Mouse (Mus musculus): ENCODE results near the gene Zfyve9. TPM values are rescaled to one million over a fixed set of nuclear protein-coding genes. Genes with fewer than 3 reads are reported as not detected.

Zfyve9 gene
- total RNA-seq, 2 experiments from 2014 or later: 27.1 to 28.0 TPM

DNA sequence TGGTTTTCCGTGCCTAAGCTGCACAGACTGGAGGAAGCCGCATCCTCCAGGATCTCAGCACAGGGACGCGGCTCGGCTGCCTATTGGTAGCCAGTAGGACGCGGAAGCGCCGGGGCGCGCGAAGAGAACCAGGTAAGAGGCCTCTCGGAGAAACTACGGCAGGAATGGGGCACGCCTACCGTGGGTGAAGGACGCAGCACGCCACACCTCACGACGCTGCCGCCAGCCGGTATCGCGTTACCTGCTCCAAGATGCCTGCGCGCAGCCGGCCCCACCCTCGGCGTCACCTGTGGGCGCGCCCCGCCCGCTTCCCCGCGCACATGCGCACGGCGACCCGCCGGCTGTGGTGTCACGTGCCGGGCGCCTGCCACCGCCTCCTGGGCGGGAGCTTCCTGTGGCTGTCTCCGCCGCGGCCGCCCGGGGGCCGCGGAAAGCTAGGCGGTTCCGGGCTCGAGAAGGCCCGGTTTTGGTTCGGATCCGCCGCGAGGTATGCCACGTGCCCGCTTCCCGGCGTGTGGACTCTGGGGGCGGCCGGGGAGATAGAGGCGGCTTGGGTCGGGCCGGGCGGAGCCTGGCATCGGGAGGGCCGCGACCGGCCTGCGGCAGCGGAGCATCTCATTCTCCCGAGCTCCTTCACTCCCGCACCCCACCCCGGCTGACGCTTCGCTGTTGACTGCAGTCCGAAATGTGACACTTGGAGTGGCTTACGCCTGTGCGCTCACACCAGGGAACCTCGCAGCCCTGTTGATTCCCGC, 160.8 kb downstream of the Zfyve9 start, which contains the start of gene Cc2d1b:
Gene Cc2d1b, plus strand, starts transcription at position 354 of the 755 bp plus-strand sequence.
- intact Hi-C loops (cut with DNase I): loop anchor here (2.0 to 5.0 kb wide), 2 partner anchors 41 to 277 kb away; partner anchors contain the start of genes Orc1 and Prpf38a
- peak; percentile 82 for DNase-seq (ENCODE audit: low spot score)

DNA sequence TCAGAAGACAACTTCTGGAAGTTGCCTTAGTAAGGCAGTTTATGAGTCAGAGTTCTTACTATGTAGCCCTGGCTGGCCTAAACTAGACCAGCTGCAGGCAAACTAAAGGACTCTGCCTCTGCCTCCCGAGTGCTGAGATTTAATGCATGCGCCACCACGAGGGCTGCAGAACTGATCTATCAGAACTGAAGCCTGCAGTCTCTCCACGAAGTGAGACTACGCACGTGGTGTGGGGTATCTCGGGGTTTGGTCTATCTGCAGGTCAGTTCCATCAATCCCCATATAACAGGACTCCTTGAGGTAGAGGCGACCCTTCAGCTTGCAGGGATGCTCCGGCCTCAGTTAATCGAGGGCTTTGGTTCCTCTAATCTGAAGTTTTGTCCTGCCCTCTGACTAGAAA, 161.4 kb downstream of the Zfyve9 start:
- no peak for DNase-seq (ENCODE audit: low spot score)
- intact Hi-C loops (cut with DNase I): loop anchor here (2.0 to 5.0 kb wide), 2 partner anchors 40 to 277 kb away; partner anchors contain the start of genes Orc1 and Prpf38a

DNA sequence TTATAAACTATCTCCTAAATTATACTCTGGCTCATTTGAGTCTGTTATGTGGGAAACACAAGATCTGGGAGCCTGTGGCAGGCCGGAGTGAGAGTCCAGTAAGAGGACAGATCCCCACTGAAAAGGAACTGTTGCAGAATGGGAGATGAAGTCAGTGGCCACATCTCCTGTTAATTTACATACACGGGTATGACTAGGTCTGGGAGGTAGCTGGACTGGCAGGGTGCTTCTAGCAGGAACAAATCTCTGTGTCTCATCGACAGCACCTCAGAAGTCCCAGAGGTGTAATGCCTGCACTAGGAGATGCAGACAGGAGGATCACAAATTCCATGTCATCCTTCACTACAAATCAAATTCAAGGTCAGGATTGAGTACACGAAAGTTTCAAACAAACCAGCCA, 162.0 kb downstream of the Zfyve9 start:
- intact Hi-C loops (cut with DNase I): loop anchor here (2.0 to 5.0 kb wide), 2 partner anchors 40 to 276 kb away; partner anchors contain the start of genes Orc1 and Prpf38a

DNA sequence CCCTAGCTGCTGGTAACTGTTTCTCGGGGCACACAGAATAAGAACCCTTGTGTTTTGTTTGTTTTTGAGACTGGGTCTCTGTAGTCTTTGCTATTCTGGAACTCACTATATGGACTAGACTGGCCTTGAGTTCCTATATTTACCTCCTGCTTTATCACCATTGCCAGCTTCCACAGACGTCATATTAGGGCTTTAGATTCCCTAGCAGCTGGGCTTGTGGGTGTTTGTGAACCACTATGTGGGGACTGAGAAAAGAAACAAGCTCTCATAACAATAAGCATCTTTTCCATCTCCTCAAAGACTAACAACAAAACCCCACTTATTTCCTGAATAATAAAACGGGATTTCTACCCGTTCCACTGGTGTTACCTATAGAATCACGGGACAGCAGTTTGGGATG, 169.7 kb downstream of the Zfyve9 start:
- intact Hi-C loops (cut with DNase I): no loop called here

More for the DNA sequence above, 162.0 kb downstream of the Zfyve9 start:
- DNase-seq (ENCODE audit: low spot score): no peak

DNA sequence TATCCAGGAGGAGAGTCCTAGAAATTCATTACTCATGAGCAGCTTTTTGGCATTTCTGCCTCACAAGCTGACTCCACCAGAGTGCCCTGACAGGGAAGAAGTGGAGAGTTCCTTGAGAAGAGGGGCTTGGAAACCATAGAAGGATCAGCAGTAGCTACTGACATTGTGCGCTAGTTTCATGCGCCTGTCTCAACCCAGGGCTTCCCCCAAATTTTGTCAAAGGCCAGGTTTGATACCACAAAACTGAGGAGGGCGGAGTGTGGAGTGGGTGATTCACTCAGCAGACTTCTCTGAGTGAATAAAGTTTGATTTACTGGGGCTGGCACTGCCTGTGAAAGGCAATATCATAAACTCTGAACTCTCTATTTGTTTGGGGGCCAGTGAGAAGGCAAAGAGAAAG, 171.9 kb downstream of the Zfyve9 start:
- intact Hi-C loops (cut with DNase I): no loop called here
- DNase-seq (ENCODE audit: low spot score): no peak

More for the DNA sequence above, 169.7 kb downstream of the Zfyve9 start:
- no peak for DNase-seq (ENCODE audit: low spot score)

DNA sequence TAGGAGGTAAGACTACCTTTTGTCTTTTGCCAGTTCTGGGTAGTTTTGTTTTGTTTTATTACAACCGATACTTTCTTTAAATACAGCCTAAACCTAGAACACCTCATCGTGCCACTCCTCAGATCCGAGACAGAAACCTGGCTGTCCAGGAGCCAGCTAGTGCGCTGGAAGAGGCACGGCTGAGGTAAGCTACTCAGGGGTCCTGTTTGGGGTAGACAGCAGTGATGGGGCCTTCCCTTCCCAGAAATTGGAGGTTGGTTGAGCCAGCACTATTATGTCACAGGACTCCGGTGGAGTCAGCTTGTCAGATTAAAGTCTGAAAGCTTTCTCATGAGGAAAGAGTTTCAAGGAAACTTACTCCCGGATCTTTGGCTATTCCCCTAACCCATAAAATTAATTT, 178.7 kb downstream of the Zfyve9 start:
- intact Hi-C loops (cut with DNase I): no loop called here

DNA sequence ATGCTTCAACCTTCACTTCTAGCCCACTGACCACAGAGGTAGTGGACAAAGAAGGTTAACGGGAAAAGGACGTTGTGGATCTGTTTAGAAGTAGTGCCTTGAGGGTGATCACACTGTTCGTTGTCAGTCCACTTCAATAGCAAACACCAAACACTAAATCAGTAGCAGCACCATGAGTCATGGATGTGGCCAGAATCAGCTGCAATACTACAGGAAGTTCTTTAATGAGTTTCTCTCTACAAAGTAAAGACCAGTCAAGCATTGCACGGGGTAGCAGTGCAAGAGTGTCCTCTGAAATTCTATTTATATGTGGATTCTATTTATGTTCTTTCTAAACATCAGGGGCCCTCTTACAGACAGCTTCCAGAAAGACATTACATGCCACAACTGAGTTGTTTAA, 182.3 kb downstream of the Zfyve9 start:
- intact Hi-C loops (cut with DNase I): no loop called here
- no peak for DNase-seq (ENCODE audit: low spot score)

More for the DNA sequence above, 178.7 kb downstream of the Zfyve9 start:
- DNase-seq (ENCODE audit: low spot score): no peak

DNA sequence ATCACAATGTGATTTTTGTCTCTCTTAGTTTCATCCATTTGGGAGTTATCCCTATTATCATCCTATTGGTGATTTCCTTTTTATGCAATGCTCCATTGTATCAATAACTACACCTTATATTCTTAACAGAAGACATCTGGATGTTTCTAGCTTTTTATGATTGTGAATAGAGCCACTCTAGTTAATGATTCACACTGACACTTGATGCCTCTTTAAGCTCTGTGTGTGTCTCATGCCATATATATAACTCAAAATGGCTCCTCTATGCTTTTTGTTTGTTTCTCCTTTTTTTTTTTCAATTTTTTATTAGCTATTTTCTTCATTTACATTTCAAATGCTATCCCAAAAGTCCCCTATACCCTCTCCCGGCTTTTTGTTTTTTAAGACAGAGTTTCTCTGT, 184.8 kb downstream of the Zfyve9 start:
- no peak for DNase-seq (ENCODE audit: low spot score)
- intact Hi-C loops (cut with DNase I): no loop called here

DNA sequence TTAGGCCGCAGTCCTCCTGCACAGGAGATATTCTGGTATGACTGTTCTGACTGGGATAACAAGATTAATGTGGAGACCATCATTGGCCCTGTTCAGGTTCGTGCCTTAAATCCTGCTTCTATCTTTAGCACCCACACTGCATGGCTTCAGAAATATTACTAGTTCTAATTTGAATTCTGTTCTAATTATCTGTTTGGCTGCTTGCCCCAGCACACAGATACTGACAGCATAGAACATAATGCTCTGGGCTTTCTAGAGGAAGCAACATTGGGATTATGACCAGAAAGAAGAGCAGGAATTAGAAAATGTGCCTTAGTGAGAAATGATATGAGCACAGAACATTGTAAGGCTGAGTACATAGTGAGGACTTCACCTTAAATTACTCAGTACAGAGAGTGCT, 187.2 kb downstream of the Zfyve9 start:
- no peak for DNase-seq (ENCODE audit: low spot score)

More for the DNA sequence above, 187.2 kb downstream of the Zfyve9 start:
- intact Hi-C loops (cut with DNase I): no loop called here

Other genes starting within 250 kb of the Zfyve9 start
- 10 to 100 TPM; 18.0 to 19.6 TPM for gene Prpf38a, start 201.5 kb downstream of the Zfyve9 start, total RNA-seq (2021)
- under 1 TPM in 1 of 2 experiments, not detected in 1; 0.21 TPM for gene Orc1, start 201.4 kb downstream of the Zfyve9 start, total RNA-seq (2021)
- gene Cc2d1b, start 160.9 kb downstream of the Zfyve9 start, total RNA-seq (2021): 10 to 100 TPM; 14.5 to 15.2 TPM
- under 1 TPM; 0.20 to 0.49 TPM for gene 3110021N24Rik, start 61.1 kb downstream of the Zfyve9 start, total RNA-seq (2021)
- gene Btf3l4, start 52.8 kb upstream of the Zfyve9 start, total RNA-seq (2021): 10 to 100 TPM; 76.4 to 78.0 TPM
- 10 to 100 TPM; 31.2 to 35.1 TPM for gene Txndc12, start 53.8 kb upstream of the Zfyve9 start, total RNA-seq (2021)
- 10 to 100 TPM; 20.9 to 23.0 TPM for gene Kti12, start 67.0 kb upstream of the Zfyve9 start, total RNA-seq (2021)
- gene A730015C16Rik, start 67.8 kb upstream of the Zfyve9 start, total RNA-seq (2021): not detected
- gene Rab3b, start 98.3 kb upstream of the Zfyve9 start, total RNA-seq (2021): under 1 TPM; 0.34 to 0.73 TPM
- gene Nrd1, start 219.9 kb upstream of the Zfyve9 start, total RNA-seq (2021): 100 to 1,000 TPM; 108 to 115 TPM